Comparison of ENCODE assay signal across 10 mouse cellular contexts in the genomic region with DNA sequence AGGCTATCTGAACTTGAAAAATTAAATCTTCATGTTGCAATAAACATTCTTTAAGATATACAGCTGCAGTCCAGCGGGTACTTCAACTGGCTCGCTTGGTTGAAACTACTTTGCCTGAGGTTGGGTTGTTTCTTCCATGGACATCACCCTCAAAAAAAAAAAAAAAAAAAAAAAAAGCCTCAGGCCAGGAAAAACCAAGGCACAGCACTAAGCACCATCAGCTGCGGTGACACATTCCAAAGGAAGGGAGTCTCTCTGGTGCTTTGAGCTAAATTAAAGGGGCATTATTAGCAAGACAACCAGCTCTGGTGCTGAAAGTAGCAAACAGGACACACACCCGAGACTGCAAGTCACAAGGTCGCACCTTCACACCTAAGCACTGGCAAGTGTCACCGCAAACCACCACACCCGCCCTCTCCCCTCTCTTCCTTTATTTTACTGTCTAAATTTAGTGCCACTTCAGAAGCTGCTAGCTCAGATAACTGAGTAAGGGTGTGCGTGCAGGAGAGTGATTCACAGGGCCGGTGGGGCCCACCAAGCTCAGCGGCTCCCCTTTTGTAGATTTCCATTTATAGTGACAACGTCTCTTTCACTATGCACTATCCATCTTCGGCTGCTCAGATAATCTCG.
DNase-seq lines count a peak whose midpoint lies in the region; ATAC-seq and TF ChIP-seq lines count a peak whose summit lies in the region.
"Had no signal": no experiment of that assay in that cellular context is flagged by ENCODE, and none has a peak within 500 bp of the region (broad histone marks: within the 10 kb centered on the region; RNA-seq: fewer than 3 reads in every experiment).

No protein-coding gene starts in this region.

- H3K79me2 ChIP-seq in MEL (ENCODE audit: control insufficient read depth, insufficient read depth, low read length, poor library complexity): no peaks in the 10 kb centered on the region

- WGBS in limb, embryonic 10.5 days: 55% methylated on average over 13 of the region's 13 CpGs

- no peak for TF ChIP-seq CTCF in MEL (IDR thresholded peaks at IDR 0.05 in 2 of 3, conservative IDR thresholded peaks at IDR 0.05 in 1 of 3; ENCODE audit: control insufficient read depth in 1 of 3, insufficient read depth in 1 of 3, low read depth in 2 of 3, low read length in 3 of 3, poor library complexity in 1 of 3, severe bottlenecking in 1 of 3)

- no peak overlapping the region for H3K27ac ChIP-seq in MEL (ENCODE audit: control insufficient read depth, low read depth, low read length)
- H3K27ac ChIP-seq in limb, embryonic 10.5 days: no peak overlapping the region

- H3K4me1 ChIP-seq in MEL (ENCODE audit: control insufficient read depth in 1 of 2, insufficient read depth in 2 of 2, low read length in 2 of 2): peaks cover 0 to 10% of the 10 kb centered on the region in 2 experiments; a peak in 2 of 4 replicates
- no peaks in the 10 kb centered on the region; the same call in 1 of the 2 replicates for H3K4me1 ChIP-seq in limb, embryonic 10.5 days

- H3K9me3 ChIP-seq in MEL (replicated peaks; ENCODE audit: insufficient read depth, low read length): no peaks in the 10 kb centered on the region
- H3K9me3 ChIP-seq in limb, embryonic 10.5 days (replicated peaks): no peaks in the 10 kb centered on the region

- no peak for TF ChIP-seq RAD21 in MEL (IDR thresholded peaks at IDR 0.05; ENCODE audit: low read depth, low read length)

- peak; percentile 74 for DNase-seq in CD4-positive, CD25-positive, alpha-beta regulatory T cell, adult 2 months (ENCODE audit: low read depth, low spot score)
- DNase-seq in MEL (ENCODE audit: low read depth, low spot score): peak; percentile 68
- peak; percentile 69 for DNase-seq in naive thymus-derived CD4-positive, alpha-beta T cell, adult 2 months (ENCODE audit: low read depth)
- DNase-seq in limb, embryonic 10.5 days (ENCODE audit: low spot score): no peak
- no peak for DNase-seq in cerebellum, adult 9-10 months
- DNase-seq in cerebellum, adult 11 months: no peak
- DNase-seq in Muller cell, postnatal 12 days (ENCODE audit: inconsistent ontology term): no peak
- DNase-seq: right cerebral cortex, postnatal 25 days had no signal

- H3K9ac ChIP-seq in MEL (ENCODE audit: control insufficient read depth, low read depth, low read length, poor library complexity, severe bottlenecking): no peak overlapping the region

- H3K27me3 ChIP-seq in MEL (ENCODE audit: control insufficient read depth in 1 of 2, insufficient read depth in 2 of 2, low read length in 2 of 2): no peaks in the 10 kb centered on the region
- H3K27me3 ChIP-seq in limb, embryonic 10.5 days (ENCODE audit: low read depth, poor library complexity, severe bottlenecking): no peaks in the 10 kb centered on the region

- H3K4me3 ChIP-seq in MEL (ENCODE audit: control insufficient read depth in 1 of 2, insufficient read depth in 1 of 2, low read depth in 2 of 2, low read length in 2 of 2): no peak overlapping the region
- no peak overlapping the region for H3K4me3 ChIP-seq in limb, embryonic 10.5 days
- H3K4me3 ChIP-seq: myocyte had no signal

- peak; percentile 64 to 78 for TF ChIP-seq EP300 in MEL (IDR thresholded peaks at IDR 0.05; ENCODE audit: low read depth in 1 of 2, low read length in 2 of 2)

- H3K36me3 ChIP-seq in MEL (ENCODE audit: control insufficient read depth in 1 of 2, insufficient read depth in 2 of 2, low read length in 2 of 2): peaks cover 0 to 12% of the 10 kb centered on the region in 2 experiments; a peak in 2 of 4 replicates
- H3K36me3 ChIP-seq in limb, embryonic 10.5 days: no peaks in the 10 kb centered on the region

- no peak for TF ChIP-seq POLR2A in MEL (IDR thresholded peaks at IDR 0.05; ENCODE audit: control insufficient read depth in 1 of 2, insufficient read depth in 1 of 2, low read depth in 1 of 2, low read length in 2 of 2, poor library complexity in 1 of 2)

- peak; percentile 65 to 85 for ATAC-seq in hematopoietic stem cell, adult 5-6 weeks (replicated peaks in 1 of 2; ENCODE audit: insufficient read depth in 1 of 2, low FRiP score in 2 of 2, low TSS enrichment in 1 of 2, low read depth in 1 of 2, poor library complexity in 2 of 2, severe bottlenecking in 2 of 2)

TF ChIP-seq in MEL, 35 proteins besides CTCF, POLR2A, EP300 and RAD21:
- TF ChIP-seq GATA1 (IDR thresholded peaks at IDR 0.05; ENCODE audit: low read depth, low read length) (peak; percentile 63), CHD1 (IDR thresholded peaks at IDR 0.05; ENCODE audit: low read depth, low read length) (no peak), ETS1 (IDR thresholded peaks at IDR 0.05; ENCODE audit: low read depth, low read length) (peak; percentile 66), ZKSCAN1 (IDR thresholded peaks at IDR 0.05; ENCODE audit: low read depth, low read length) (no peak), MEF2A (IDR thresholded peaks at IDR 0.05; ENCODE audit: extremely low read depth, insufficient replicate concordance, low read depth, low read length, poor library complexity, severe bottlenecking) (peak; percentile 87; the same call in 1 of the 2 replicates), TAL1 (IDR thresholded peaks at IDR 0.05; ENCODE audit: low read length) (peak; percentile 64), ZNF384 (IDR thresholded peaks at IDR 0.05; ENCODE audit: low read depth, low read length) (peak; percentile 72), TCF12 (IDR thresholded peaks at IDR 0.05; ENCODE audit: low read depth, low read length) (peak; percentile 79; the same call in 1 of the 2 replicates)
TF ChIP-seq in MEL: peak in this region for 6.

Comparison
In these comparisons a context has a peak if more than half of its experiments do, and no peak if none do; other contexts are left out.
1. DNase-seq: peak in CD4-positive, CD25-positive, alpha-beta regulatory T cell, adult 2 months (single experiment), MEL (single experiment) and naive thymus-derived CD4-positive, alpha-beta T cell, adult 2 months (single experiment); none in limb, embryonic 10.5 days (single experiment), cerebellum, adult 9-10 months (single experiment), cerebellum, adult 11 months (single experiment) and Muller cell, postnatal 12 days (single experiment).